Mouse (Mus musculus): ENCODE measurements around the gene Slc5a11.

- TF ChIP-seq POLR2A (IDR thresholded peaks at IDR 0.05; ENCODE audit: low read depth, low read length) (no peak), CTCF (conservative IDR thresholded peaks at IDR 0.05; ENCODE audit: insufficient read depth, insufficient read length, low read depth, low read length) (no peak)
These were observed 2.3 kb upstream of the Slc5a11 start for GRCm38 (mm10) chr7:123212316-123212715.
